Comparison of ENCODE assay signal across 9 mouse cellular contexts in genomic region chr13:62879831-62880615, GRCm38 (mm10). TPM values are rescaled to one million over a fixed set of nuclear protein-coding genes. Genes with fewer than 3 reads are reported as not detected.
A peak's percentile ranks its signal among the peaks of the same experiment; 100 is the strongest.
DNase-seq lines count a peak whose midpoint lies in the region; ATAC-seq and TF ChIP-seq lines count a peak whose summit lies in the region.
"Had no signal": no experiment of that assay in that cellular context is flagged by ENCODE, and none has a peak within 500 bp of the region (broad histone marks: within the 10 kb centered on the region; RNA-seq: fewer than 3 reads in every experiment).

No protein-coding gene starts in this region.

- no peak overlapping the region for H3K27ac ChIP-seq in layer of hippocampus, adult 2 months
- no peak overlapping the region for H3K27ac ChIP-seq in hindbrain, embryonic 12.5 days
- H3K27ac ChIP-seq: neural tube, embryonic 13.5 days had no signal

- peak; percentile 38 for DNase-seq in kidney, adult 18-20 months
- no peak for DNase-seq in kidney, postnatal 36 days
- peak; percentile 37 for DNase-seq in ES-CJ7 (ENCODE audit: low read depth, low spot score)
- DNase-seq in kidney, postnatal 14 days, result peak; percentile 34
- DNase-seq in layer of hippocampus, adult 2 months (ENCODE audit: low spot score in 2 of 2), result no peak
- DNase-seq in cerebellum, adult 9-10 months, result no peak

- H3K36me3 ChIP-seq in hindbrain, embryonic 12.5 days, result no peaks in the 10 kb centered on the region
- H3K36me3 ChIP-seq: neural tube, embryonic 13.5 days had no signal

- peak; percentile 83 for ATAC-seq in neutrophil, adult 5-6 weeks (ENCODE audit: extremely low read depth, insufficient number of reproducible peaks, low FRiP score, poor library complexity, severe bottlenecking)
- ATAC-seq in hindbrain, embryonic 12.5 days (ENCODE audit: low FRiP score), result no peak

- H3K4me2 ChIP-seq in hindbrain, embryonic 12.5 days (replicated peaks), result no peak overlapping the region
- H3K4me2 ChIP-seq: neural tube, embryonic 13.5 days had no signal

- 18% methylated on average over 8 of the region's 8 CpGs for WGBS in hindbrain, embryonic 12.5 days

- TF ChIP-seq CTCF in layer of hippocampus, adult 2 months (conservative IDR thresholded peaks at IDR 0.05), result no peak

- no peak overlapping the region for H3K4me3 ChIP-seq in layer of hippocampus, adult 2 months
- no peak overlapping the region for H3K4me3 ChIP-seq in hindbrain, embryonic 12.5 days
- H3K4me3 ChIP-seq: neural tube, embryonic 13.5 days had no signal

- 0 out of 2 replicates have a peak, but pooled peaks cover 5% of the 10 kb centered on the region for H3K4me1 ChIP-seq in hindbrain, embryonic 12.5 days

- H3K27me3 ChIP-seq in hindbrain, embryonic 12.5 days, result no peaks in the 10 kb centered on the region; the same call in 1 of the 2 replicates
- H3K27me3 ChIP-seq: neural tube, embryonic 13.5 days had no signal

- no peaks in the 10 kb centered on the region for H3K9me3 ChIP-seq in hindbrain, embryonic 12.5 days (replicated peaks)
- H3K9me3 ChIP-seq: neural tube, embryonic 13.5 days had no signal

- H3K9ac ChIP-seq in hindbrain, embryonic 12.5 days, result no peak overlapping the region
- H3K9ac ChIP-seq: neural tube, embryonic 13.5 days had no signal

RNA-seq across cellular contexts. Expression of gene Fbp1, which starts 8.1 kb away (rescaled TPM):
- not detected in 2 replicates for total RNA-seq in neutrophil, adult 5-6 weeks (2017)
- total RNA-seq in layer of hippocampus, adult 2 months (2021), result under 1 TPM in 1 of 2 experiments, not detected in 1; 0.61 TPM
- 0.19 TPM in 1 of 2 replicates, not detected in the other for polyA plus RNA-seq in hindbrain, embryonic 12.5 days (2016; fragmentation: Nextera tagmentation; extraction: Ambion mirVana)

RNA-seq across cellular contexts. Expression of gene Fbp2, which starts 21.8 kb away (rescaled TPM):
- total RNA-seq in neutrophil, adult 5-6 weeks (2017), result not detected in 2 replicates
- total RNA-seq in layer of hippocampus, adult 2 months (2021), result not detected
- polyA plus RNA-seq in hindbrain, embryonic 12.5 days (2016; fragmentation: Nextera tagmentation; extraction: Ambion mirVana), result 0.29 and 0.36 TPM in 2 replicates

Comparison
In these comparisons a context has a peak if more than half of its experiments do, and no peak if none do; other contexts are left out.
1. DNase-seq: peak in kidney, adult 18-20 months (single experiment), ES-CJ7 (single experiment) and kidney, postnatal 14 days (single experiment); none in kidney, postnatal 36 days (0 of 2), layer of hippocampus, adult 2 months (0 of 2) and cerebellum, adult 9-10 months (single experiment).